Comparison of ENCODE assay signal across 10 mouse cellular contexts in genomic region chr2:12049972-12050371, GRCm38 (mm10).
DNase-seq lines count a peak whose midpoint lies in the region; ATAC-seq lines count a peak whose summit lies in the region.
"Had no signal": no experiment of that assay in that cellular context is flagged by ENCODE, and none has a peak within 500 bp of the region (broad histone marks: within the 10 kb centered on the region; RNA-seq: fewer than 3 reads in every experiment).

No protein-coding gene starts in this region.

- no peak overlapping the region for H3K4me3 ChIP-seq in heart, embryonic 12.5 days

- H3K4me1 ChIP-seq in heart, embryonic 12.5 days (replicated peaks), result peaks cover 10% of the 10 kb centered on the region; the same call in 1 of the 2 replicates

- no peak overlapping the region for H3K9ac ChIP-seq in heart, embryonic 12.5 days

- 0 out of 2 replicates have a peak, but pooled peaks cover 4% of the 10 kb centered on the region for H3K9me3 ChIP-seq in heart, embryonic 12.5 days (replicated peaks)

- DNase-seq in heart, postnatal 4 days, result peak; percentile 17
- peak; percentile 36 for DNase-seq in lung, postnatal 36 days
- no peak for DNase-seq in lung, postnatal 14 days
- peak; percentile 68 for DNase-seq in embryo, embryonic 11 days
- peak; percentile 8 for DNase-seq in right cerebral cortex, postnatal 14 days
- no peak for DNase-seq in thymus, postnatal 10 days (ENCODE audit: low spot score in 2 of 2)
- no peak for DNase-seq in urinary bladder, adult 18-20 months (ENCODE audit: low spot score in 2 of 2)
- DNase-seq: cerebellum, adult 11 months; lung, postnatal 4 days had no signal

- no peaks in the 10 kb centered on the region for H3K36me3 ChIP-seq in heart, embryonic 12.5 days

- H3K27me3 ChIP-seq in heart, embryonic 12.5 days (replicated peaks), result no peaks in the 10 kb centered on the region

- no peak overlapping the region for H3K27ac ChIP-seq in heart, embryonic 12.5 days (ENCODE audit: poor library complexity, severe bottlenecking)

- ATAC-seq in heart, embryonic 12.5 days (ENCODE audit: insufficient number of reproducible peaks, low FRiP score), result no peak

- H3K4me2 ChIP-seq in heart, embryonic 12.5 days, result no peak overlapping the region

Comparison
In these comparisons a context has a peak if more than half of its experiments do, and no peak if none do; other contexts are left out.
1. DNase-seq: peak in heart, postnatal 4 days (single experiment), lung, postnatal 36 days (single experiment), embryo, embryonic 11 days (single experiment) and right cerebral cortex, postnatal 14 days (single experiment); none in lung, postnatal 14 days (single experiment), thymus, postnatal 10 days (0 of 2) and urinary bladder, adult 18-20 months (0 of 2).